Comparison of ENCODE assay signal across 22 mouse cellular contexts in the genomic region with DNA sequence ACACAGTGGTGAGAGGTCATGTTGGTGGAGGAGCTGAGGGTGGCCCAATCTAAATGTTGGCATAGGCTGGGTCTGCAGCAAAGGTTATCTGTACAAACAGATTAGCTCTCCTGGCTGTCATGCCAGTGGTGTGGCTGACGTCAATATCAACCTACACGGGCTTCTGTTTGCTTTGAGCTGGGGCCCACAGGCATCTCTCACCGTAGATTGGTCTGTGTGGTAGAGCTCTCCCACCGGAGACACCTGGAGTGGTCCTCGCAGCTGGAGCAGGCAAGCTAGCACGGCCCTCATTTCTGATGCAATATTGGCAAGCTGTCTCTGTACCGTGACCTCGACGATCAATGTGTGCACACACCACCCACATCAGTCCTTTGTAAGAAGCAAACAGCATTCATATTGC.
DNase-seq lines count a peak whose midpoint lies in the region; ATAC-seq and TF ChIP-seq lines count a peak whose summit lies in the region.
"Had no signal": no experiment of that assay in that cellular context is flagged by ENCODE, and none has a peak within 500 bp of the region (broad histone marks: within the 10 kb centered on the region; RNA-seq: fewer than 3 reads in every experiment).

No protein-coding gene starts in this region.

- no peak for DNase-seq in limb, embryonic 10.5 days (ENCODE audit: low spot score)
- DNase-seq in urinary bladder, postnatal 25 days (ENCODE audit: low spot score): no peak
- no peak for DNase-seq in left cerebral cortex, postnatal 36 days (ENCODE audit: low spot score in 2 of 2)
- DNase-seq in left cerebral cortex, postnatal 10 days (ENCODE audit: extremely low spot score in 1 of 2, low spot score in 2 of 2): no peak
- DNase-seq: adrenal gland, postnatal 10 days; B cell, adult 2 months; cerebellum, adult 2 months; cerebellum, postnatal 25 days; kidney, adult 9 months; kidney, postnatal 14 days had no signal

- peak overlapping the region; percentile 63; the same call in 1 of the 2 replicates for H3K27ac ChIP-seq in limb, embryonic 13.5 days
- H3K27ac ChIP-seq in limb, embryonic 10.5 days: no peak overlapping the region
- H3K27ac ChIP-seq in cortical plate, adult 2 months (ENCODE audit: insufficient read depth, low read length): 0 out of 2 replicates have a peak overlapping the region, but pooled peaks have one; percentile 61
- H3K27ac ChIP-seq in liver, embryonic 12.5 days: no peak overlapping the region
- H3K27ac ChIP-seq: embryonic facial prominence, embryonic 10.5 days; forebrain, embryonic 15.5 days; hindbrain, postnatal 0 days; limb, embryonic 15.5 days; neural tube, embryonic 15.5 days had no signal

- H3K4me3 ChIP-seq in limb, embryonic 13.5 days: no peak overlapping the region
- H3K4me3 ChIP-seq in limb, embryonic 10.5 days: no peak overlapping the region
- no peak overlapping the region for H3K4me3 ChIP-seq in cortical plate, adult 2 months (ENCODE audit: insufficient read depth, low read length)
- H3K4me3 ChIP-seq in liver, embryonic 12.5 days: no peak overlapping the region
- H3K4me3 ChIP-seq: embryonic facial prominence, embryonic 10.5 days; forebrain, embryonic 15.5 days; heart, embryonic 10.5 days; limb, embryonic 15.5 days; neural tube, embryonic 15.5 days had no signal

- H3K4me1 ChIP-seq in limb, embryonic 13.5 days: peaks cover 47% of the 10 kb centered on the region
- H3K4me1 ChIP-seq in limb, embryonic 10.5 days: peaks cover 14% of the 10 kb centered on the region
- H3K4me1 ChIP-seq in cortical plate, adult 2 months (ENCODE audit: control insufficient read depth, insufficient read depth, low read length): peaks cover 4% of the 10 kb centered on the region
- H3K4me1 ChIP-seq in liver, embryonic 12.5 days: peaks cover 13% of the 10 kb centered on the region
- H3K4me1 ChIP-seq: forebrain, embryonic 15.5 days had no signal

- no peaks in the 10 kb centered on the region for H3K27me3 ChIP-seq in limb, embryonic 13.5 days
- no peaks in the 10 kb centered on the region for H3K27me3 ChIP-seq in limb, embryonic 10.5 days (ENCODE audit: low read depth, poor library complexity, severe bottlenecking)
- H3K27me3 ChIP-seq in liver, embryonic 12.5 days (replicated peaks): no peaks in the 10 kb centered on the region
- H3K27me3 ChIP-seq: forebrain, embryonic 15.5 days; limb, embryonic 15.5 days; neural tube, embryonic 15.5 days had no signal

- H3K9ac ChIP-seq in limb, embryonic 13.5 days: no peak overlapping the region
- no peak overlapping the region for H3K9ac ChIP-seq in liver, embryonic 12.5 days
- H3K9ac ChIP-seq: forebrain, embryonic 15.5 days; limb, embryonic 15.5 days; neural tube, embryonic 15.5 days had no signal

- H3K4me2 ChIP-seq in limb, embryonic 13.5 days (replicated peaks): no peak overlapping the region
- H3K4me2 ChIP-seq in liver, embryonic 12.5 days: no peak overlapping the region
- H3K4me2 ChIP-seq: forebrain, embryonic 15.5 days; limb, embryonic 15.5 days; neural tube, embryonic 15.5 days had no signal

- TF ChIP-seq CTCF in cortical plate, adult 2 months (IDR thresholded peaks at IDR 0.05; ENCODE audit: extremely low read depth, insufficient read depth, low read length): no peak

- H3K9me3 ChIP-seq in limb, embryonic 13.5 days: no peaks in the 10 kb centered on the region
- H3K9me3 ChIP-seq in limb, embryonic 10.5 days (replicated peaks): no peaks in the 10 kb centered on the region
- H3K9me3 ChIP-seq in liver, embryonic 12.5 days (replicated peaks): no peaks in the 10 kb centered on the region
- H3K9me3 ChIP-seq: embryonic facial prominence, embryonic 10.5 days; forebrain, embryonic 15.5 days; heart, embryonic 10.5 days; limb, embryonic 15.5 days; neural tube, embryonic 15.5 days had no signal

- intact Hi-C loops in left cerebral cortex, postnatal 36 days (cut with DNase I): no loop called here
- intact Hi-C loops in left cerebral cortex, postnatal 10 days (cut with DNase I): no loop called here

- WGBS in limb, embryonic 13.5 days: 78% methylated on average over 9 of the region's 9 CpGs
- 81% methylated on average over 9 of the region's 9 CpGs for WGBS in limb, embryonic 10.5 days
- 43% methylated on average over 9 of the region's 9 CpGs for WGBS in liver, embryonic 12.5 days (ENCODE audit: insufficient replicate concordance)

- ATAC-seq in limb, embryonic 13.5 days (ENCODE audit: low FRiP score, low read depth): no peak
- peak; percentile 78 for ATAC-seq in liver, embryonic 12.5 days
- peak; percentile 47; the same call in 1 of the 2 replicates for ATAC-seq in megakaryocyte-erythroid progenitor cell, adult 5-6 weeks (replicated peaks; ENCODE audit: low FRiP score, low TSS enrichment, poor library complexity, severe bottlenecking)
- ATAC-seq: activated CD4-positive, CD25-positive, alpha-beta regulatory T cell, adult 4 months; forebrain, embryonic 15.5 days; hindbrain, postnatal 0 days; intestine, embryonic 16.5 days had no signal

- no peaks in the 10 kb centered on the region for H3K36me3 ChIP-seq in limb, embryonic 13.5 days
- H3K36me3 ChIP-seq in limb, embryonic 10.5 days: no peaks in the 10 kb centered on the region
- H3K36me3 ChIP-seq in liver, embryonic 12.5 days: no peaks in the 10 kb centered on the region
- H3K36me3 ChIP-seq: embryonic facial prominence, embryonic 10.5 days; forebrain, embryonic 15.5 days; heart, embryonic 10.5 days; limb, embryonic 15.5 days; neural tube, embryonic 15.5 days had no signal

- TF ChIP-seq POLR2A in cortical plate, adult 2 months (IDR thresholded peaks at IDR 0.05; ENCODE audit: extremely low read depth, insufficient read depth, low read length): no peak

Comparison
In these comparisons a context has a peak if more than half of its experiments do, and no peak if none do; other contexts are left out.
1. H3K27ac ChIP-seq: peak in limb, embryonic 13.5 days (single experiment) and cortical plate, adult 2 months (single experiment); none in limb, embryonic 10.5 days (single experiment) and liver, embryonic 12.5 days (single experiment).